Mouse (Mus musculus): Measurements from ENCODE around the gene Fnbp1. TPM values are rescaled to one million over a fixed set of nuclear protein-coding genes. Genes with fewer than 3 reads are reported as not detected.

The Fnbp1 gene
- total and polyA plus RNA-seq, 3 experiments, result 38.1 to 79.6 (median 77.8) TPM

DNA sequence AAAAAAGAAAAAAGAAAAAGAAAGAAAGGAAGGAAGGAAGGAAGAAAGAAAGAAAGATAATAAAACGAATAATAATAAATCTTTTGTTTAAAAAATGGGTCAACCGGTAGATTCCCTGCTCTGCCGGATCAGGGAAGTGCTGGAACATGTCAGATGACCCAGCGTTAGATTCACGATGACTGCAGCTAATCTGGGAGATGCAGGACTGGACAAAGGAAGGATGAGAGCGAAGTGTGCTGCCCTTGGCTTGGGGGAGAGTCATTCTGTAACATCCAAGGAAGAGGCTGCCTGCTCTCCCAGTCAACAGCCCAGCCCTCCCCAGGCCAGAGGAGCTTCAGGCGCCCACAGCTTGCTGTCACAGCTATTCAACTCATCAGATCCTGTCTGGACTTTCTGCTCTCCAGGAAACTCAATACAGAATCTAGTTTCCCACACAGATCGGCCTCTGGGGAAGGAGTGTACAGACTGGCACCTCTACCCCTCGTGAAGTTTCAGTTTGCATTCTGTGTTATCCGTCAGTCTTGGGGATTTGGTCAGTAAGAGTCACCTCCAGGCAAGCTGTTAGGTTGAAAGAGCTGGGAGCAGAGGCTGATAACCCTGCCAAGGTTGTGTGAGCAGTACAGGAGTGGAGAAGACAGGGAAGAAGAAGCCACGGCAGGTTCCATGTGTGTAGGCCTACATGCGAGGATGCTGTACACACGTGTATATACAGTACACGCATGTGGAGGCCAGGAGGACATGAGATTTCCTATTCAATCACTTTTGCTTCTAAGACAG lies 11.9 kb downstream of the Fnbp1 start:
- H3K4me1 ChIP-seq (ENCODE audit: insufficient read depth, low read depth, low read length), result peaks cover 62% of the 10 kb centered on the region
- H3K27me3 ChIP-seq (ENCODE audit: insufficient read depth, low read length), result no peaks in the 10 kb centered on the region
- no peak overlapping the region for H3K4me3 ChIP-seq (ENCODE audit: low read depth, low read length)
- no peak for TF ChIP-seq CTCF (IDR thresholded peaks at IDR 0.05; ENCODE audit: low read depth, low read length)
- no peak for TF ChIP-seq GATA1 (IDR thresholded peaks at IDR 0.05; ENCODE audit: borderline replicate concordance, low read length)
- no peak for TF ChIP-seq POLR2AphosphoS5 (IDR thresholded peaks at IDR 0.05; ENCODE audit: insufficient replicate concordance, low read depth, low read length)
- no peak for TF ChIP-seq GATA2 (IDR thresholded peaks at IDR 0.05; ENCODE audit: borderline replicate concordance, low read depth, low read length)
- no peaks in the 10 kb centered on the region for H3K9me3 ChIP-seq (replicated peaks)
- DNase-seq (ENCODE audit: low spot score), result no peak
- ATAC-seq (ENCODE audit: extremely low read depth, insufficient number of reproducible peaks, low FRiP score, poor library complexity, severe bottlenecking), result no peak
- H3K36me3 ChIP-seq (replicated peaks), result peaks cover 46% of the 10 kb centered on the region

DNA sequence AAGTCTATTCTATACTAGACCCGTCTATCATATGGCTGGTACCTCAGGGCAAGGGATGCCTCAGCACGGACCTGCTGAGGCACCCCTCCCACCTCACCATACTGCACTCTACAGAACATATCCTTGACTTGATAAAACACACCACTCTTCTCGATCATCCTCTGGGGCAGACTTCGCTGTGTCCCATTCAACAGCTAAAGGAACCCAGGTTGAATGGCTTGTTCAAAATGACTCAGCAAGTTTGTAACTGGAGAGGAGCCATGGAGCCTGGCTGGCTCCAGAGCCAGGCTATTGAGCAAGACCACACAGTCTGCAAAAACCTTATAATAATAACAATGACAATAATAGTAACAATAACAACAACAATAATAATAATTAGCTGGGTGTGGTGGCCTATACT lies 13.9 kb downstream of the Fnbp1 start:
- H3K4me3 ChIP-seq (ENCODE audit: low read depth, low read length), result no peak overlapping the region
- H3K27me3 ChIP-seq (ENCODE audit: insufficient read depth, low read length), result no peaks in the 10 kb centered on the region
- TF ChIP-seq TAL1 (conservative IDR thresholded peaks at IDR 0.05; ENCODE audit: low read depth, low read length) (no peak), CTCF (IDR thresholded peaks at IDR 0.05; ENCODE audit: low read depth, low read length) (no peak), GATA2 (IDR thresholded peaks at IDR 0.05; ENCODE audit: borderline replicate concordance, low read depth, low read length) (no peak), GATA1 (IDR thresholded peaks at IDR 0.05; ENCODE audit: borderline replicate concordance, low read length) (no peak), POLR2AphosphoS5 (IDR thresholded peaks at IDR 0.05; ENCODE audit: insufficient replicate concordance, low read depth, low read length) (no peak)
- ATAC-seq (ENCODE audit: extremely low read depth, insufficient number of reproducible peaks, low FRiP score, poor library complexity, severe bottlenecking) (no peak), DNase-seq (ENCODE audit: low spot score) (no peak)
- H3K9me3 ChIP-seq (replicated peaks), result no peaks in the 10 kb centered on the region
- H3K4me1 ChIP-seq (ENCODE audit: insufficient read depth, low read depth, low read length), result peaks cover 66% of the 10 kb centered on the region
- H3K36me3 ChIP-seq (replicated peaks), result peaks cover 63% of the 10 kb centered on the region

DNA sequence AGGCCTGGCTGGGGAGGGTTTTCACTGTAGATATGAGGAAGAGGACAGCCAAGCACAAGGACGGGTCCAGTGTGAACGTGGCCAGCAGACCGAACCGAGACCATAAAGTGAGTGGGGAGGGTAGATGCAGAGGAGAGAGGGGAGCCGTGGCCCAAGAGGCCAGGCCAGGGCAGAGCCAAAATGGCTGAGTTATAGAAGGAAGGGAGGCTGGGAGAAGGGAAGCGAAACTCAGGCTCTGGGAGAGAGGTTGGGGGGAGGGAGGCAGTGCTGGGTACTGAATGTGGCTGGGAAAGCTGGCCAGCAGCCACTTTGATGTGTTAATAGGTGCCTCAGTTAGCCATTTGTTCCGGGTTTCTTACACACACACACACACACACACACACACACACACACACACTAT lies 14.6 kb downstream of the Fnbp1 start:
- Histone ChIP-seq H3K4me1 (ENCODE audit: insufficient read depth, low read depth, low read length) (peaks cover 59% of the 10 kb centered on the region), H3K36me3 (replicated peaks) (peaks cover 66% of the 10 kb centered on the region), H3K9me3 (replicated peaks) (no peaks in the 10 kb centered on the region), H3K4me3 (ENCODE audit: low read depth, low read length) (no peak overlapping the region), H3K27me3 (ENCODE audit: insufficient read depth, low read length) (no peaks in the 10 kb centered on the region)
- ATAC-seq (ENCODE audit: extremely low read depth, insufficient number of reproducible peaks, low FRiP score, poor library complexity, severe bottlenecking), result no peak
- no peak for DNase-seq (ENCODE audit: low spot score)
- TF ChIP-seq GATA1 (IDR thresholded peaks at IDR 0.05; ENCODE audit: borderline replicate concordance, low read length) (no peak), CTCF (IDR thresholded peaks at IDR 0.05; ENCODE audit: low read depth, low read length) (no peak), TAL1 (conservative IDR thresholded peaks at IDR 0.05; ENCODE audit: low read depth, low read length) (no peak), GATA2 (IDR thresholded peaks at IDR 0.05; ENCODE audit: borderline replicate concordance, low read depth, low read length) (no peak), POLR2AphosphoS5 (IDR thresholded peaks at IDR 0.05; ENCODE audit: insufficient replicate concordance, low read depth, low read length) (no peak)

DNA sequence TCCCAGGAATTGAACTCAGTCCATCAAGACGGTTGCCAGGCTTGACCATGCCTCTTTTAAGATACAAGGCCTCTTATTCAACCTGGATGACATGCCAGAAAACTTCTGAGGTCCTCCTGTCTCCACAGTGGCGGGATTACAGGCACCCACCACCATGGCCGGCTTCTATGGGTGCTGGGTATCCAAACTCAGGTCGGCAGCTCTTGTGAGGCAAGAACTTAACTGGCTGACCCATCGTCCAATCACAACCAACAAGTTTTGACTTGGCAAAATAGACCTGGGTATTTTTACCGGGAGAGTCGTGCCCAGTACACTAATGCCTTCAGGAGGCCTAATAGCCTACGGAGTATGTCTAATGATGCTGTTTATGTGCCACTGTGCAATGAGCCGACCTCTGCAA lies 15.8 kb downstream of the Fnbp1 start:
- ATAC-seq (ENCODE audit: extremely low read depth, insufficient number of reproducible peaks, low FRiP score, poor library complexity, severe bottlenecking), result no peak
- no peaks in the 10 kb centered on the region for H3K27me3 ChIP-seq (ENCODE audit: insufficient read depth, low read length)
- peaks cover 56% of the 10 kb centered on the region for H3K4me1 ChIP-seq (ENCODE audit: insufficient read depth, low read depth, low read length)
- DNase-seq (ENCODE audit: low spot score), result no peak
- H3K4me3 ChIP-seq (ENCODE audit: low read depth, low read length), result no peak overlapping the region
- no peaks in the 10 kb centered on the region for H3K9me3 ChIP-seq (replicated peaks)
- TF ChIP-seq TAL1 (conservative IDR thresholded peaks at IDR 0.05; ENCODE audit: low read depth, low read length) (no peak), GATA2 (IDR thresholded peaks at IDR 0.05; ENCODE audit: borderline replicate concordance, low read depth, low read length) (no peak), POLR2AphosphoS5 (IDR thresholded peaks at IDR 0.05; ENCODE audit: insufficient replicate concordance, low read depth, low read length) (no peak), CTCF (IDR thresholded peaks at IDR 0.05; ENCODE audit: low read depth, low read length) (no peak), GATA1 (IDR thresholded peaks at IDR 0.05; ENCODE audit: borderline replicate concordance, low read length) (no peak)
- peaks cover 71% of the 10 kb centered on the region for H3K36me3 ChIP-seq (replicated peaks)

DNA sequence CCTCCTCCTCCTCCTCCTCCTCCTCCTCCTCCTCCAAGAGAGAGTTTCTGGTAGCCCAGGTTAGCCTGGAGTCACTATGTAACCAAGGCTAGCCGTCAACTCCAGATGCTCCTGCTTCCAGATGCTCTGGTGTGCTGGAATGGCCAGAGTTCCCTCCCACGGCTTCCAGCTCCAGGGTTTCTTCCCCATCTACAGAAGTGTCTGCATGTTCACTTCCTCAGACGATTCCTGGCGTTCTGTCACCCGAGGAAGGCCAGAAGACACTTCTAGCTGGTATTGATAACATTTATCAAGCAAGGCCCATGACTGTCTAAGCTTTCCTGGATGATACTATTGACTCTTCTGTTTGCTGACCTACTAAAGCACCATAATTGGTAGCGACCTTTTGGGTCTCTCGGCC lies 16.7 kb downstream of the Fnbp1 start:
- Histone ChIP-seq H3K36me3 (replicated peaks) (peaks cover 72% of the 10 kb centered on the region), H3K9me3 (replicated peaks) (no peaks in the 10 kb centered on the region), H3K27me3 (ENCODE audit: insufficient read depth, low read length) (no peaks in the 10 kb centered on the region), H3K4me3 (ENCODE audit: low read depth, low read length) (no peak overlapping the region), H3K4me1 (ENCODE audit: insufficient read depth, low read depth, low read length) (peaks cover 49% of the 10 kb centered on the region)
- ATAC-seq (ENCODE audit: extremely low read depth, insufficient number of reproducible peaks, low FRiP score, poor library complexity, severe bottlenecking) (no peak), DNase-seq (ENCODE audit: low spot score) (no peak)
- TF ChIP-seq GATA2 (IDR thresholded peaks at IDR 0.05; ENCODE audit: borderline replicate concordance, low read depth, low read length) (no peak), CTCF (IDR thresholded peaks at IDR 0.05; ENCODE audit: low read depth, low read length) (no peak), POLR2AphosphoS5 (IDR thresholded peaks at IDR 0.05; ENCODE audit: insufficient replicate concordance, low read depth, low read length) (no peak), GATA1 (IDR thresholded peaks at IDR 0.05; ENCODE audit: borderline replicate concordance, low read length) (no peak), TAL1 (conservative IDR thresholded peaks at IDR 0.05; ENCODE audit: low read depth, low read length) (no peak)

DNA sequence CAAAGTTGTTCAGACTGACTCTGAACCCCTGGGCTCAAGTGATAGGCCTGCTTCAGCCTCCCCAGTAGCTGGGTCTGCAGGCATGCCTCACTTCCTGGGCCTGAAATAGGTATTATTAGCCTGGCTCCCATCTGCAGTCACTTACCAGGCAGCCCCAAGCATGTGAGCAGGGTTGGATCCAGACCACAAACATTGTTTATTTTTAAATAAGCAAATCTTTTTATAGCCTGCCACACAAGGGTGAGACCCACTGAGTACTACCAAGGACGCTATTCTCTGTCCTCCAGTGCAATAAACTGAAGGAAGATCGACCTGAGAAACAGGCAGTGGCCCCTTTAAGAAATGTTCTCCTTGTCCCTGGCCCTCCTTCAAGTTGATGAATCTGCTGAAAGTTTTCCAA lies 17.1 kb downstream of the Fnbp1 start:
- no peak for DNase-seq (ENCODE audit: low spot score)
- H3K9me3 ChIP-seq (replicated peaks), result no peaks in the 10 kb centered on the region
- H3K4me1 ChIP-seq (ENCODE audit: insufficient read depth, low read depth, low read length), result peaks cover 48% of the 10 kb centered on the region
- no peaks in the 10 kb centered on the region for H3K27me3 ChIP-seq (ENCODE audit: insufficient read depth, low read length)
- no peak overlapping the region for H3K4me3 ChIP-seq (ENCODE audit: low read depth, low read length)
- no peak for TF ChIP-seq GATA1 (IDR thresholded peaks at IDR 0.05; ENCODE audit: borderline replicate concordance, low read length)
- no peak for TF ChIP-seq CTCF (IDR thresholded peaks at IDR 0.05; ENCODE audit: low read depth, low read length)
- TF ChIP-seq GATA2 (IDR thresholded peaks at IDR 0.05; ENCODE audit: borderline replicate concordance, low read depth, low read length), result no peak
- no peak for TF ChIP-seq POLR2AphosphoS5 (IDR thresholded peaks at IDR 0.05; ENCODE audit: insufficient replicate concordance, low read depth, low read length)
- no peak for TF ChIP-seq TAL1 (conservative IDR thresholded peaks at IDR 0.05; ENCODE audit: low read depth, low read length)
- peaks cover 72% of the 10 kb centered on the region for H3K36me3 ChIP-seq (replicated peaks)
- ATAC-seq (ENCODE audit: extremely low read depth, insufficient number of reproducible peaks, low FRiP score, poor library complexity, severe bottlenecking), result no peak

All from G1E (cell line).